19 mouse cellular contexts compared by ENCODE assay signal in the genomic region with DNA sequence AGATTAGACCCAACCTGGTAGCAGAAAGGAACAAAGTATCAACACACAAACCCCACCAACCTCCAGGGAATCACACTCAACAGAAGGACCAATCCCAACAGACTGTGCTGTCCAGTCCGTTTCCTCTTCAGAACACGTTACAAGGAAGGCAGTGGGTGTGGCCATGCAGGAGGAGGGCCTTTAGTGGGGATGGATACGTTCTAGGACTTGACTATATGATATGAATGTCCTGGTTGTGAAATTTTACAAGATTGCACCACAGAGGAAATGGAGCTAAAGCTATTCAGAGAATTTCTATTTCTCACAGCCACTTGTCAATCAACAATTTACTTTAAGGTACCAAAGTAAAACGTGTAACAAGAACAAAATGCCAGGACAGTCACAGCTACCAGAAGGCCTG. TPM values are rescaled to one million over a fixed set of nuclear protein-coding genes. Genes with fewer than 3 reads are reported as not detected.
DNase-seq lines count a peak whose midpoint lies in the region; ATAC-seq and TF ChIP-seq lines count a peak whose summit lies in the region.
"Had no signal": no experiment of that assay in that cellular context is flagged by ENCODE, and none has a peak within 500 bp of the region (broad histone marks: within the 10 kb centered on the region; RNA-seq: fewer than 3 reads in every experiment).

No protein-coding gene starts in this region.

- no peak for DNase-seq in hindbrain, embryonic 11.5 days (ENCODE audit: low spot score)
- peak; percentile 60 for DNase-seq in 3134 (ENCODE audit: extremely low read depth, insufficient read length, low spot score)
- no peak for DNase-seq in liver
- DNase-seq in heart, postnatal 36 days = no peak
- DNase-seq: cerebellum, adult 18-20 months; cerebellum, postnatal 36 days; heart, postnatal 14 days; kidney, adult 8-10 months; kidney, postnatal 36 days; lung, postnatal 14 days; right cerebral cortex, postnatal 25 days had no signal

- H3K36me3 ChIP-seq in hindbrain, embryonic 15.5 days = no peaks in the 10 kb centered on the region
- H3K36me3 ChIP-seq in hindbrain, embryonic 11.5 days (ENCODE audit: control insufficient read depth, insufficient read depth, low read length) = no peaks in the 10 kb centered on the region
- H3K36me3 ChIP-seq in C2C12 (ENCODE audit: control insufficient read depth, insufficient read depth) = no peaks in the 10 kb centered on the region
- H3K36me3 ChIP-seq: forebrain, embryonic 15.5 days; heart, embryonic 10.5 days; liver, embryonic 15.5 days had no signal

- no peaks in the 10 kb centered on the region for H3K27me3 ChIP-seq in hindbrain, embryonic 15.5 days
- no peaks in the 10 kb centered on the region for H3K27me3 ChIP-seq in hindbrain, embryonic 11.5 days (ENCODE audit: control insufficient read depth, insufficient read depth, low read length)
- H3K27me3 ChIP-seq in C2C12 (ENCODE audit: control insufficient read depth, insufficient read depth, insufficient read length) = no peaks in the 10 kb centered on the region
- H3K27me3 ChIP-seq: forebrain, embryonic 15.5 days; limb, embryonic 13.5 days; liver, embryonic 15.5 days had no signal

- H3ac ChIP-seq in C2C12 (ENCODE audit: control insufficient read depth, insufficient read length, low read depth) = no peak overlapping the region

- TF ChIP-seq CTCF in C2C12 (IDR thresholded peaks at IDR 0.05; ENCODE audit: control insufficient read depth, insufficient read depth, insufficient read length) = no peak

- no peak overlapping the region for H3K4me3 ChIP-seq in hindbrain, embryonic 15.5 days
- no peak overlapping the region for H3K4me3 ChIP-seq in hindbrain, embryonic 11.5 days (ENCODE audit: low read depth, low read length)
- H3K4me3 ChIP-seq in C2C12 (ENCODE audit: insufficient read depth, poor library complexity, severe bottlenecking) = no peak overlapping the region
- H3K4me3 ChIP-seq: forebrain, embryonic 15.5 days; heart, embryonic 10.5 days; limb, embryonic 13.5 days; liver, embryonic 15.5 days had no signal

- H3K4me1 ChIP-seq in hindbrain, embryonic 15.5 days (replicated peaks) = peaks cover 42% of the 10 kb centered on the region
- H3K4me1 ChIP-seq in hindbrain, embryonic 11.5 days (replicated peaks; ENCODE audit: control insufficient read depth, insufficient read depth, low read length) = peaks cover 6% of the 10 kb centered on the region

- no peak overlapping the region for H3K4me2 ChIP-seq in hindbrain, embryonic 15.5 days
- no peak overlapping the region for H3K4me2 ChIP-seq in hindbrain, embryonic 11.5 days (replicated peaks; ENCODE audit: low read depth, low read length)
- H3K4me2 ChIP-seq: forebrain, embryonic 15.5 days; limb, embryonic 13.5 days; liver, embryonic 15.5 days had no signal

- no peak for ATAC-seq in hindbrain, embryonic 15.5 days (ENCODE audit: low FRiP score, low read depth)
- no peak for ATAC-seq in hindbrain, embryonic 11.5 days (ENCODE audit: low FRiP score)
- ATAC-seq in granulocyte monocyte progenitor cell, adult 5-6 weeks (replicated peaks; ENCODE audit: poor library complexity, severe bottlenecking) = peak; percentile 80
- ATAC-seq: forebrain, embryonic 15.5 days had no signal

- H3K27ac ChIP-seq in hindbrain, embryonic 15.5 days (replicated peaks) = 0 out of 2 replicates have a peak overlapping the region, but pooled peaks have one; percentile 61
- no peak overlapping the region for H3K27ac ChIP-seq in hindbrain, embryonic 11.5 days (ENCODE audit: low read depth, low read length)
- H3K27ac ChIP-seq: forebrain, embryonic 15.5 days; liver, embryonic 15.5 days had no signal

- intact Hi-C loops in heart, postnatal 36 days (cut with DNase I) = loop anchor here (2.0 kb wide), 1 partner anchor 17 kb away; no protein-coding TSS in a partner anchor

- WGBS in hindbrain, embryonic 15.5 days = 62% methylated on average over 4 of the region's 4 CpGs
- WGBS in hindbrain, embryonic 11.5 days = 68% methylated on average over 4 of the region's 4 CpGs

- peaks cover 26% of the 10 kb centered on the region for H3K79me2 ChIP-seq in C2C12 (ENCODE audit: control insufficient read depth, insufficient read depth)

- H3K9ac ChIP-seq in hindbrain, embryonic 15.5 days = no peak overlapping the region
- H3K9ac ChIP-seq in hindbrain, embryonic 11.5 days (ENCODE audit: low read depth, low read length) = no peak overlapping the region
- H3K9ac ChIP-seq: forebrain, embryonic 15.5 days; limb, embryonic 13.5 days; liver, embryonic 15.5 days had no signal

- peaks cover 1% of the 10 kb centered on the region for H3K79me3 ChIP-seq in C2C12 (ENCODE audit: low read depth)

- no peaks in the 10 kb centered on the region for H3K9me3 ChIP-seq in hindbrain, embryonic 15.5 days
- H3K9me3 ChIP-seq in hindbrain, embryonic 11.5 days (ENCODE audit: control insufficient read depth, low read length) = no peaks in the 10 kb centered on the region
- H3K9me3 ChIP-seq: forebrain, embryonic 15.5 days; G1E; heart, embryonic 10.5 days; limb, embryonic 13.5 days; liver, embryonic 15.5 days had no signal

TF ChIP-seq in C2C12, 6 proteins besides CTCF, POLR2A, EP300 and RAD21:
- TF ChIP-seq MYOD1 (IDR thresholded peaks at IDR 0.05; ENCODE audit: control insufficient read depth, insufficient read length, low read depth) (no peak), FOSL1 (IDR thresholded peaks at IDR 0.05; ENCODE audit: insufficient read depth, low read length, poor library complexity, severe bottlenecking) (no peak), CEBPB (IDR thresholded peaks at IDR 0.05; ENCODE audit: low read depth) (peak; percentile 74)

RNA-seq across cellular contexts. Expression of gene Lrig1, which starts 54.2 kb away (rescaled TPM):
- 20.6 and 23.8 TPM in 2 replicates for polyA plus RNA-seq in hindbrain, embryonic 15.5 days (2015; fragmentation: Nextera tagmentation; extraction: Ambion mirVana)
- 18.0 and 20.2 TPM in 2 replicates for polyA plus RNA-seq in hindbrain, embryonic 11.5 days (2014; fragmentation: Nextera tagmentation; extraction: Ambion mirVana)
- polyA plus RNA-seq in C2C12 (2012; fragmentation: generic; extraction: Trizol) = 11.2 TPM
- total RNA-seq in granulocyte monocyte progenitor cell, adult 5-6 weeks (2014; fragmentation: Nextera tagmentation) = 0.37 and 2.0 TPM in 2 replicates
- total RNA-seq in granulocyte monocyte progenitor cell, adult 5-6 weeks (2017) = not detected in 2 replicates
- total RNA-seq in heart, postnatal 36 days (2021) = 10 to 100 TPM; 36.9 to 43.2 TPM
